Mouse (Mus musculus) intestine, embryonic 14.5 days (tissue): ENCODE data around the gene Pycr2. TPM values are rescaled to one million over a fixed set of nuclear protein-coding genes. Genes with fewer than 3 reads are reported as not detected.
A peak's percentile ranks its signal among the peaks of the same experiment; 100 is the strongest.
"Not testable (repeated sequence)": the region's sequence is repeated elsewhere in the genome, so short reads cannot be mapped to it uniquely, and the experiment has no call there.

Experiments
- ATAC-seq: fragments of 200-750 bp; cut with Nextera tagmentation; replicated peaks from 2 replicates; pipeline ENCODE4 v1.8.0; 2017; ENCODE audit warnings: low read depth, moderate number of reproducible peaks, moderate TSS enrichment, moderate library complexity; ENCODE audit not compliant: low FRiP score, low TSS enrichment
- DNase-seq: peaks from one replicate; pipeline ENCODE4 v3.0.0-alpha.2; 2018; ENCODE audit warnings: low spot score
- H3K27ac ChIP-seq: fragments of 300-500 bp; sonication (generic); 2 replicates; pipeline ENCODE4 v1.5.1; 2014; ENCODE audit warnings: low read depth, mild to moderate bottlenecking, control low read depth
- H3K27me3 ChIP-seq: fragments of 300-500 bp; sonication (generic); replicated peaks from 2 replicates; pipeline ENCODE4 v1.6.1; 2014; ENCODE audit warnings: low read length, control low read depth; ENCODE audit not compliant: control insufficient read depth, insufficient read depth
- H3K36me3 ChIP-seq: fragments of 300-500 bp; sonication (generic); 2 replicates; pipeline ENCODE4 v1.6.1; 2014; ENCODE audit warnings: low read length, control low read depth; ENCODE audit not compliant: control insufficient read depth, insufficient read depth
- H3K4me1 ChIP-seq: fragments of 300-500 bp; sonication (generic); replicated peaks from 2 replicates; pipeline ENCODE4 v1.6.1; 2014; ENCODE audit warnings: low read length, control low read depth, mixed read lengths; ENCODE audit not compliant: control insufficient read depth, insufficient read depth
- H3K4me2 ChIP-seq: fragments of 300-500 bp; sonication (generic); 2 replicates; pipeline ENCODE4 v1.6.1; 2014; ENCODE audit warnings: low read length
- H3K4me3 ChIP-seq: fragments of 300-500 bp; sonication (generic); 2 replicates; pipeline ENCODE4 v1.5.1; 2014; ENCODE audit warnings: low read depth, low read length, control low read depth, mixed read lengths
- H3K9ac ChIP-seq: fragments of 300-500 bp; sonication (generic); 2 replicates; pipeline ENCODE4 v1.6.1; 2014; ENCODE audit warnings: mild to moderate bottlenecking, low read length
- H3K9me3 ChIP-seq: fragments of 300-500 bp; sonication (generic); 2 replicates; pipeline ENCODE4 v1.6.1; 2016; ENCODE audit warnings: low read length, control low read depth; ENCODE audit not compliant: control insufficient read depth
- WGBS: fragments of 180-500 bp; shearing (Covaris S2); extraction: QIAGEN DNeasy Blood & Tissue Kit; methylation state at CpG from one replicate; pipeline ENCODE4 v1.1.7; 2014; 5-methylcytosine and 5-hydroxymethylcytosine counted together
- polyA plus RNA-seq: library from polyadenylated mRNA; unstranded; fragments of >200 nt; fragmentation: Nextera tagmentation; extraction: Ambion mirVana; gene quantifications from 2 replicates; pipeline ENCODE4 v1.2.1, GENCODE M21; 2014

Gene Pycr2
- polyA plus RNA-seq, 1 experiment from 2014 or later: 86.5 TPM

DNA sequence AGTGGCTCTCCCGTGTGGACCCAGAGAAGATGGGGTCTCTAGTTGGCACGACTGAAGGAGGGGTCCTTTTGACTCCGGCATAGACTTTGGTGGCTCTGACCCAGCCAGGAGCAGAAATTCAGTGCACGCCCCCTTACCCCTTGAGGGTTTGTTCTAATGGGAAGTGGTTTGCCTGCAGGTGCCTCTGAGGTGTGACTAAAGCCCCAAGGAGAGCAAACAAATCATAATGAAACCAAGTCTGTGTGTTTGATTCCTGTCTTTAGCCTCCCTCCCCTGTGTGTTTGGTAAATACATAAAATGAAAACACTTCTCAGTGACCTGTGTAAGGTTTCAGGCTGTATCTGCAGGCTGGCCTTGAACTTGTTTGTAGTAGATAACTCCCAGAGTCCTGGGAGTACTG is 22.2 kb downstream of the Pycr2 start:
- DNase-seq (no peak), ATAC-seq (no peak)
- H3K4me1 ChIP-seq: no peaks in the 10 kb centered on the region
- H3K36me3 ChIP-seq: no peaks in the 10 kb centered on the region
- no peak overlapping the region for H3K9ac ChIP-seq
- no peak overlapping the region for H3K4me3 ChIP-seq
- no peaks in the 10 kb centered on the region for H3K27me3 ChIP-seq
- 70% methylated on average over 4 of the region's 4 CpGs for WGBS
- no peak overlapping the region for H3K27ac ChIP-seq
- H3K9me3 ChIP-seq: no peaks in the 10 kb centered on the region
- no peak overlapping the region for H3K4me2 ChIP-seq

DNA sequence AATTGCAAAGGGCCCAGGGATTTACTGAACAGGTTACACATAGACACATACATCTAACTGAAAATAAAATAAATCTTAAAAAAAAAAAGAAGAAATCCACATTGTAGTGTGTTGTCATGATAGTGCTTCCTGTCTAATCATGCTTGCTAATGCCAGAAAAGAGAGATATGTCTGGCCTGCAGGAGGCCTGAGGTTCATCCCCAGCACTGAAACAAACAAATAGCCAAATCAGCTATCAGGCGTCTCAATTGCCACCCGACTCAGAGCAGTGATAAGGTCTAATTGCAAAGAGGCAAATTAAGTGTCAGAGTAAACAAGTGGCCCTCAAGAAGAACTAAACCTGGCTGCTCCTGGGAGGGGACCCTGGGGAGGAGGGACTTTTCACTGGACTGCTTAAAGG is 25.5 kb downstream of the Pycr2 start:
- H3K9me3 ChIP-seq: no peaks in the 10 kb centered on the region
- 30% methylated on average over 2 of the region's 2 CpGs for WGBS
- no peaks in the 10 kb centered on the region for H3K4me1 ChIP-seq
- H3K27ac ChIP-seq: no peak overlapping the region
- H3K4me3 ChIP-seq: no peak overlapping the region
- no peaks in the 10 kb centered on the region for H3K36me3 ChIP-seq
- H3K9ac ChIP-seq: no peak overlapping the region
- no peak overlapping the region for H3K4me2 ChIP-seq
- ATAC-seq (no peak), DNase-seq (no peak)
- peaks cover 7% of the 10 kb centered on the region for H3K27me3 ChIP-seq

DNA sequence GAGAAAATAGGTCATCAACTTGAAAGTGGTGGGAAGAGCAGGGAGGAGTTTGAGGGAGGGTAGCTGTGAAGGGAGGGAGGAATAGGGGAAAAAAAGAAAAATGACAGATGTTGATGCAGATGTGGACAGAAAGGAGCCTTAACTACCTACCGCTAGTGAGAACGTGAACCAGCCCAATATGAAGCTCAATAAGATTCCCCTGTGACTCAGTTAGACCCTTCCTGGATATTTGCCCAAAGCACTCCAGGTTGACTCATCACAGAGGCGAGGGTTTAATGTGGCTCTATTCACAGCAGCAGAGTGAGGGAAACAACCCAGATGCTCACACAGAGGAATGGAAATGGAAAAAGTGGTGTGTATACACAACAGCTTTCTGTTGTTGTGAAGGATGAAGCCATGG is 27.0 kb downstream of the Pycr2 start:
- H3K36me3 ChIP-seq: no peaks in the 10 kb centered on the region
- H3K9ac ChIP-seq: no peak overlapping the region
- no peaks in the 10 kb centered on the region for H3K4me1 ChIP-seq
- H3K27ac ChIP-seq: no peak overlapping the region
- peaks cover 21% of the 10 kb centered on the region for H3K27me3 ChIP-seq
- DNase-seq: no peak
- no peak overlapping the region for H3K4me3 ChIP-seq
- H3K9me3 ChIP-seq: no peaks in the 10 kb centered on the region
- no peak overlapping the region for H3K4me2 ChIP-seq
- ATAC-seq: no peak
- WGBS: 55% methylated on average over 3 of the region's 3 CpGs

DNA sequence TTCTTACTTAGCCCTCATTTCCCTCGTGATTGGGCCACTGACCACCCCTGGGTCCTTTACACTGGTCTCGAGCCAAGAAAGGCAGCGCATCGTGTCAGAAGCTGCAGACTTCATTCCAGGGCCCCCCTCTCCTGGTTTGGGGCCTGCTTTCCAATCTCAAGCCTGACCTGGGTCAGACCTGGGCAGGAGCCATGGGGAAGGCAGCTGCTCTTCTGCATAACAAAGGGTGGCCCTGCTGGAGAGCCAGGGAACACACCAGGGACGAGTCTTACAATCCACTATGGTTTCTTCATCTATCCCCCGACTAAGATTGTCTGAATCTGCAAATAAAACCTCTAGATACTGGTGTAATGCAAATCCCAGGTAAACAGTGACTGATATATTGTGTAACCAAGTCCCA is 29.6 kb downstream of the Pycr2 start:
- no peaks in the 10 kb centered on the region for H3K36me3 ChIP-seq
- H3K4me1 ChIP-seq: 0 out of 2 replicates have a peak, but pooled peaks cover 4% of the 10 kb centered on the region
- ATAC-seq: no peak
- no peak for DNase-seq
- H3K4me3 ChIP-seq: no peak overlapping the region
- H3K9me3 ChIP-seq: no peaks in the 10 kb centered on the region
- 28% methylated on average over 6 of the region's 6 CpGs for WGBS
- H3K4me2 ChIP-seq: no peak overlapping the region
- H3K9ac ChIP-seq: no peak overlapping the region
- no peak overlapping the region for H3K27ac ChIP-seq
- peaks cover 29% of the 10 kb centered on the region for H3K27me3 ChIP-seq

DNA sequence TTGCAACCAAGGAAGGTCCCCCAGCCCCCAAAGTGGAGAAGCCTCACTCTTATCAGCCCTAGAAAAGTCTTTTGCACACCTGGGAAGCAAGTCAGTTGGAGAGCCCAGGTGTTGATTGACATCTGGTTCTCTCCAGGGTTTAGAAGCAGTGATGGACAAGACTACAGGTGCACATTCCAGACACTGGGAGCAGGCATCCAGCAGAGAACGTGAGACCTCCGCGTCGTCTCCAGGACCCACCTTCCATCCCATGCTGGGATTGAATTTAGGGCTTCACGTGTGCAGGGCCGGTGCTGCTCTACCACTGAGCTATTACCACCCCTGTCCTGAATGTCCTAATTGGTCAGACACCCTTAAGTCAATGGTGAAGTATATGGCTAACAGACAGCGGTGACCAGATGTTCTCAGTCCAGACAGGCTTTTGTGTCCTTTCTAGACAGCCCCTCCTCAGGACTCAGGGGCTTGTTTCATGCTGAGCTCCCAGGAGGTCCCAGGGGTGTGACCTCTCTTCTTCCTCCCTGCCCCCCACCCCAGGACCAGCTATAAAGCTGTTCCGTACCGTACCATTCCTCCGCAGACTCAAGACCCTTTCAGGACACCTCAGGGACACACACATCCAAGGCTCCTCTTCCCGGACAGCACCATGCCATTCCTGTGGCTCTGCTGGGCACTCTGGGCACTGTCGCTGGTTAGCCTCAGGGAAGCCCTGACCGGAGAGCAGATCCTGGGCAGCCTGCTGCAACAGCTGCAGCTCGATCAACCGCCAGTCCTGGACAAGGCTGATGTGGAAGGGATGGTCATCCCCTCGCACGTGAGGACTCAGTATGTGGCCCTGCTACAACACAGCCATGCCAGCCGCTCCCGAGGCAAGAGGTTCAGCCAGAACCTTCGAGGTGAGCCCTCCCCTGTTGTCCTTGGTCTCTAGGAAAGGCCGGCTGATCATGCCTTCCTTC is 30.6 kb downstream of the Pycr2 start, which contains the start of gene Lefty1:
Gene Lefty1 (plus strand): TSS at position 556 of the 953 bp plus-strand sequence.
- WGBS: 22% methylated on average over 21 of the region's 21 CpGs
- H3K9me3 ChIP-seq: no peaks in the 10 kb centered on the region
- ATAC-seq (no peak), DNase-seq (no peak)
- no peak within 1 kb of the TSS for H3K9ac ChIP-seq
- H3K4me2 ChIP-seq: no peak within 1 kb of the TSS
- H3K36me3 ChIP-seq: no peaks in the 10 kb centered on the region
- H3K27ac ChIP-seq: no peak within 1 kb of the TSS
- H3K4me3 ChIP-seq: no peak within 1 kb of the TSS
- H3K4me1 ChIP-seq: 0 out of 2 replicates have a peak, but pooled peaks cover 4% of the 10 kb centered on the region
- peaks cover 29% of the 10 kb centered on the region for H3K27me3 ChIP-seq

DNA sequence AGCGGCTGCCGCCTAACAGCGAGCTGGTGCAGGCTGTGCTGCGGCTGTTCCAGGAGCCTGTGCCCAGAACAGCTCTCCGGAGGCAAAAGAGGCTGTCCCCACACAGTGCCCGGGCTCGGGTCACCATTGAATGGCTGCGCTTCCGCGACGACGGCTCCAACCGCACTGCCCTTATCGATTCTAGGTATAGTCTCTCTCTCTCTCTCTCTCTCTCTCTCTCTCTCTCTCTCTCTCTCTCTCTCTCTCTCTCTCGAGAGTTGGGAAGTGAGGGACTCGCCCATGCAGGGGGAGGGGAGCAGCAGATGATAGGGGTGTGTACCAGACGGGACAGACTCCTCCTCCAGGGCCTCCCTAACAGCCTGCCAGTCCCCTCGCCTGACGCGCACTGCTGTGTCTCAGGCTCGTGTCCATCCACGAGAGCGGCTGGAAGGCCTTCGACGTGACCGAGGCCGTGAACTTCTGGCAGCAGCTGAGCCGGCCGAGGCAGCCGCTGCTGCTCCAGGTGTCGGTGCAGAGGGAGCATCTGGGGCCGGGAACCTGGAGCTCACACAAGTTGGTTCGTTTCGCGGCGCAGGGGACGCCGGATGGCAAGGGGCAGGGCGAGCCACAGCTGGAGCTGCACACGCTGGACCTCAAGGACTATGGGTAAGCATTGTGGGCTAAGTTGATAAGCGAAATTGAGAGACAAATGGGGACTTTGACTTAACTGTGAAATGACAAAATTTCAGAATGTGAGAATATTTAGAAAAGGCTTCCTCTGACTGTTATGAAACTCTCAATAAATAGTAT is 32.7 kb downstream of the Pycr2 start:
- H3K27ac ChIP-seq, H3K36me3 ChIP-seq, H3K9me3 ChIP-seq, H3K9ac ChIP-seq: not testable (repeated sequence)
- Histone ChIP-seq H3K4me1 (peaks cover 12% of the 10 kb centered on the region), H3K4me3 (peak overlapping the region; percentile 29), H3K27me3 (peaks cover 29% of the 10 kb centered on the region), H3K4me2 (peak overlapping the region; percentile 49)
- ATAC-seq: peak; percentile 79
- 3% methylated on average over 30 of the region's 41 CpGs for WGBS
- DNase-seq: peak; percentile 69

DNA sequence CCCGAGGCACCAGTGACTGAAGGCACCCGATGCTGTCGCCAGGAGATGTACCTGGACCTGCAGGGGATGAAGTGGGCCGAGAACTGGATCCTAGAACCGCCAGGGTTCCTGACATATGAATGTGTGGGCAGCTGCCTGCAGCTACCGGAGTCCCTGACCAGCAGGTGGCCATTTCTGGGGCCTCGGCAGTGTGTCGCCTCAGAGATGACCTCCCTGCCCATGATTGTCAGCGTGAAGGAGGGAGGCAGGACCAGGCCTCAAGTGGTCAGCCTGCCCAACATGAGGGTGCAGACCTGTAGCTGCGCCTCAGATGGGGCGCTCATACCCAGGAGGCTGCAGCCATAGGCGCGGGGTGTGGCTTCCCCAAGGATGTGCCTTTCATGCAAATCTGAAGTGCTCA is 33.5 kb downstream of the Pycr2 start:
- H3K4me1 ChIP-seq: peaks cover 12% of the 10 kb centered on the region
- H3K27ac ChIP-seq, ATAC-seq, H3K4me2 ChIP-seq, H3K9me3 ChIP-seq, H3K9ac ChIP-seq, H3K36me3 ChIP-seq, H3K4me3 ChIP-seq, DNase-seq: not testable (repeated sequence)
- peaks cover 29% of the 10 kb centered on the region for H3K27me3 ChIP-seq
- WGBS: 49% methylated on average over 13 of the region's 13 CpGs

DNA sequence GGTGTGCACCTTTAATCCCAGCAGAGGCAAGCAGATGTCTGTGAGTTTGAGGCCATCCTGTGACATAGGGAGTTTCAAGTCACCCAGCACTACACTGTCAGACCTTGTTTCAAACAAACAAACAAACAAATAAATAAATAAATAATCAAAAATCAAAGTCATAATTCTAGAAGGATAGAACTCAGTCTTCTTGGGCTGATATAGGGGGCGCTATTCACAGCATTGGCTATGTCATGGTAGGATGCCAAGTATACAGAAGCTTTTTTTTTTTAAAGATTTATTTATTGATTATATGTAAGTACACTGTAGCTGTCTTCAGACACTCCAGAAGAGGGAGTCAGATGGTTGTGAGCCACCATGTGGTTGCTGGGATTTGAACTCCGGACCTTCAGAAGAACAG is 34.7 kb downstream of the Pycr2 start:
- ATAC-seq, H3K4me3 ChIP-seq: not testable (repeated sequence)

More for the DNA sequence above, 34.7 kb downstream of the Pycr2 start:
- not testable (repeated sequence) for H3K27ac ChIP-seq, H3K4me2 ChIP-seq, DNase-seq, H3K9ac ChIP-seq, H3K36me3 ChIP-seq, H3K9me3 ChIP-seq
- Histone ChIP-seq H3K27me3 (peaks cover 29% of the 10 kb centered on the region), H3K4me1 (peaks cover 17% of the 10 kb centered on the region)
- 80% methylated on average over 2 of the region's 2 CpGs for WGBS
